Mouse (Mus musculus) lung, postnatal 10 days (tissue): Measurements from ENCODE around the gene Kalrn.
A peak's percentile ranks its signal among the peaks of the same experiment; 100 is the strongest.
"Not testable (repeated sequence)": the region's sequence is repeated elsewhere in the genome, so short reads cannot be mapped to it uniquely, and the experiment has no call there.

Experiments
- DNase-seq: peaks from one replicate; pipeline ENCODE4 v3.0.0; 2021

The Kalrn gene

GRCm38 (mm10) chr16:34095548-34096141 lies 477.7 kb downstream of the Kalrn start:
- peak; percentile 90 for DNase-seq

DNA sequence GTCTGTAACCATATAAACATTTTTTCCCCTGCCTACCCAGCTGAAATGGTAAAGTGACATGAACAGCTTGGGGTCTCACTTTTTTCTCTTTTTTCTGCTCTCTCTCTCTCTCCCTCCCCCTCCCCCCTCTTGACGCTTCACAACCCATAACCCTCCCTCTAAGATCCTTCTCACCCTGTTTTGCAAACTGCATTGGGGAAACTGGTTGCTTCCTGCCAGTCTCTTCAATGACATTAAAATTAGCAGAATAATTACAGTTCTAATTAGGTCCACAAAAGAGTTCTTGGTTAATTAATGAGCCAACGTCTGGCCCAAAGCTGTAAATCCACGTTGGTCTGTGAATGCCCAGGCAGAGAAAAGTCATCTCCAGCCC lies 478.3 kb downstream of the Kalrn start:
- DNase-seq: no peak

DNA sequence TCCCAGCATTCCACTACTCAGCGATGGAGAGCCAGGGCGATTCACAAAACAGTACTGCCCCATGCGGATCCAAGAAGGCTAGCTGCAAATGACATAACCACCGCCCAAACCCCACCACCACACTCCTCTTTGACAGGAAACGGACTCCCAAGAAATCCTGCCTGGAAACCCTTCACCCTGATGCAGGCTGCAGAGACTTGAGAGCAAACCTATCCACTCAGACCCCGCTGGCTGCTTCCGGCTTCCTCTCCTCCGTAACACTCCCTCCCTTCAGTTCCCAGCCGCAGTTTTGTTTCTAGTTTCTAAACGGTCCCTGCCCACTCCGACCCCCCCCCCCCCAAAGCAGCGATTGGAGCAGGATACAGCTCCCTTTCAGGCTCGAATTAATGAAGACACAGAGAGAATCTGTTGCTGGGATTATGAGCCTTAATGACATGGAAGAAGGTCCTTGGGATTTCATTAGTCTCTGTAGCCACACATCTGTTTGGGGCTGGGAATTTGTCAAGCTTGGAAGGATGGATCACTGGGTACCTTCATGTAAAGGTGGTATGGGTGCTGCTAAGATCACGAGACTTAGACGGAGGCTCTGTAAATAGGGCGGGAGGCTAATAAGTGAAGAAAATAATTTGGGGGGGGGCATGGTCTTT lies 478.8 kb downstream of the Kalrn start:
- peak; percentile 69 for DNase-seq

DNA sequence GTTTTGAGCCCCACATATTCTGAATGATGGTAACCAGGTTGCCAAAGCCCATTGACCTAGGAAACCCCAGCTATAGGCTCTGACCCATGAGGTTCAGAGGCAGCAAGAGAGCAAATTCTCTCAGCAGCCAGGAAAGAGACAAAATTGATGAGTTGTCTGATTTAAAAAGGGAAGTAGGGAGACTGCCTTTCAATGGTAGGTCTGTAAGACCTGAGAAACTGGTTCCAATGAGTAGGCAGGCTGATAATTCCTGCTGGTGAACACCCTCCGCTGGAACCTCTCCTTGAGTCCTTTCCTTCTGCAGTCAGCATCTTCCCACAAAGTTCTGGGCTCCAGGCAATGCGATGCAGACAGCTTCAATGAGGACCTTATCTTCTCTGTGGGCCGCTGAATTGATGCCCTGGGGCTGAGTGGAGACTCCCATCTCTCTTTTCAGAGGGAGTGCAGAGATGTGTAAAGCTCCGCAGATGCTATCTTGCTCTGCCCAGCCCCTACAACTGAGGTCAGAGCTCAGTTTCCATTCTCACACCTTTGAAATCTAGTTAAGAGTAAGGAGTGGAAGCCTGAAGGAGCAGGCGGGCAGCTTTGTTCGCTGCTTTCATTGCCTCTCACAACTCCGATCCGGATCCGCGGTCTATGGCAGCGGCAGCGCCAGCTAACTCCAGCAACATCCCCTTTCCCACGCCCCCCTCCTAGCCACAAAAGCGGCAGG lies 479.4 kb downstream of the Kalrn start:
- no peak for DNase-seq

DNA sequence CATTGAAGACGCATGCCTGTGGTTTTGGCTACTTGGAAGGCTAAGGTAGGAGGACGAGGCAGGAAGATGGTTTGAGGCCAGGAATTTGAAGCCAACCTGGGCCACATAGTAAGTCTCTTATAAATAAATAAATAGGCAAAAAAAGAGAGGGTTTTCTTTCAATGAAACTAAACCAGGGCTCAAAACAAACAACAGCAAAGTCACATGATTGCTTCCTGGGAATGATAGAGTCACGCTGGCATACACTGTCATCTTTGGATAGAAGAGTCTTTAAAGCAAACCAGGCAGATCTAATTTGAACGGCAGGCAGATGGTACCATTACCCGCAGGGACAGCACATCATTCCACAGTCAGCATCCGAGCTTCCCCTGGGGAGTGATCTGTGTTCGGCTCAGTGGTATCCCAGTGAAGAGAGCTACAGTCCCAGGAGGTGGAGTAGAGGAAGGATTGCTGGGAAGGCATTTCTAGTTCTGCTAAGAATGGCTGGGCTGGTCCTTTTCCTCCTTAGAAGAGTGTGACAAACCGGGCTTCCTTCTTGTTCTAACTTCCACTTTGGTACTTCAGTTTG lies 483.7 kb downstream of the Kalrn start:
- no peak for DNase-seq

DNA sequence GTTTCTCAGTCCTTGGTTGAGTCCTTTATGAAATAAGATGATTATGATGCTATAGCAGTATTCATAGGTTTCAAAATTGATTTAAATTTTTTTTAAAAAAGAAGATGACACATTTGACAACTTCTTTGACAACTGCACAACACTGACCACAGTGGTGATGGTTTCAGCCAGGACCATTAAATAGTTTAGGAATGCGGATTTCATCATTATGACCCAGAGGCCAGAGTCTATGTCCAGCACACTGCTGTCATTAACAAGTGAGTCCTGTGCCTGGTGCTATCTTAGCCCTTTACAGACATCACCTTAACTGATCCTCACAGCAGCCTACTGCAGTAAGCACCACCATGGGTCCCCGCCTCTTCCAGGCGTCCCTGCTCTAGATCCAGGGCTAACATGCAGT lies 484.3 kb downstream of the Kalrn start:
- DNase-seq: no peak

DNA sequence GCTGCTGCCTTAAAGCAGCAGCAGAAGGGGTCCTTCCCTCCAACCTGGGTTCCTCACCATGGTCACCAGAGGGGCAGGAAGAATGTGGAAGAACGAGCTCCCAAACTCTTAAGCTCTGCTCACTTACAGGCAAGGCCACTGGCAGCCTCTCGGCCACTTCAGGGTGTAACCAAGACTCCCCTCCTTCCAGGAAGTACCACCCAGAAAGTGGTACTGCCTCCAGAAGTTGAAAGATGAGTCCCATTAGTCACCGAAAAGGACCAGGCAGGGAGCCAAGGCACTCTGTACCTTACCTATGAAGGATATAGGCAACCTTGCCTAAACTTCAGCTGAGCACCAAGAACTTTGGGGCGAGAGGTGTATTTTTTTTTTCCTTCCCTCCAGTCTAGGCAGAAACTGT lies 485.0 kb downstream of the Kalrn start:
- DNase-seq: peak; percentile 17

- DNase-seq: no peak
Measured at GRCm38 (mm10) chr16:34084135-34084920, 489.0 kb downstream of the Kalrn start.

DNA sequence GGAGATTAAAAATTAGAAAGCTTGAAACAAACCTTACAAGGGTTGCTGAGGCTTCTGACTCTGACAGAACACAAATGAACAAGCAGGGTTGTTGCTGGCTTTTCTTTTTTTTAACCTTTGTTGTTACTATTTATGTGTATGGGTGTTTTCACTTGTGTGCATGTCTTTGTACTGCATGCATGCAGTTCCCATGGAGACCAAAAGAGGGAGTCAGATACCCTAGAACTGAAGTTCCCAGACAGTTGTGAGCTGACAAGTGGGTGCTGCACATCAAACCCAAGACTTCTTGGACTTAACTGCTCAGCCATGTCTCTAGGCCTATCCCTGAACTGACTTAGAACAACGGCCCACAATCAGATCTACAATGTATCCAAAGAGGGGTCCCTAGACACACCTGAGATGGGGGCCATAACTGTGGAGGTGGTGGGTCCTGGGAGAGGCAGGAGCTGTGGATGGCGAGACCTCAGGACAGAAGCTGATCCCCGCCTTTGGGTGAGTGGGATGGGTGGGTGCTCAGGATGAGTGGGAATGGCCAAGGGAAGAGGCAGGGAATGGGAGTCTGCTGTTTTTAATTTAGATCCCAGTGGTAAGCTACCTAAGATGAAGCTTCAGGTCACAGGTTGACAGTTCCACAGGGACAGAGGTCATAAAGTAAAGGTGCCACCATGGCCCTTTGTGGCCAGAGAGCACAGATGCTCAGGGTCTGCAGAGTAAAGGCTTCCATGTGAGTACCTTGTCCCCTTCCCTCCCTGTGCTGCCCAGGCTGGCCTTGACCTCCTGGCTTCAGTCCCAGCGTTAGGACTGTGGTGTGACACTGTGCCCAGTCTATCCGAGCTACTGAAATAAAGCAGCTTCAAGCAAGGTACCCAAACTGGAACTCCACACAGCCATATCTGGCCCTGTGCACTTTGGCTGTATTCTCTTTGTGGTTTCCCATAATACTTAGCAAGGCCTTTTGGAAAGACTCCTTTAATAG lies 490.6 kb downstream of the Kalrn start:
- DNase-seq: no peak

DNA sequence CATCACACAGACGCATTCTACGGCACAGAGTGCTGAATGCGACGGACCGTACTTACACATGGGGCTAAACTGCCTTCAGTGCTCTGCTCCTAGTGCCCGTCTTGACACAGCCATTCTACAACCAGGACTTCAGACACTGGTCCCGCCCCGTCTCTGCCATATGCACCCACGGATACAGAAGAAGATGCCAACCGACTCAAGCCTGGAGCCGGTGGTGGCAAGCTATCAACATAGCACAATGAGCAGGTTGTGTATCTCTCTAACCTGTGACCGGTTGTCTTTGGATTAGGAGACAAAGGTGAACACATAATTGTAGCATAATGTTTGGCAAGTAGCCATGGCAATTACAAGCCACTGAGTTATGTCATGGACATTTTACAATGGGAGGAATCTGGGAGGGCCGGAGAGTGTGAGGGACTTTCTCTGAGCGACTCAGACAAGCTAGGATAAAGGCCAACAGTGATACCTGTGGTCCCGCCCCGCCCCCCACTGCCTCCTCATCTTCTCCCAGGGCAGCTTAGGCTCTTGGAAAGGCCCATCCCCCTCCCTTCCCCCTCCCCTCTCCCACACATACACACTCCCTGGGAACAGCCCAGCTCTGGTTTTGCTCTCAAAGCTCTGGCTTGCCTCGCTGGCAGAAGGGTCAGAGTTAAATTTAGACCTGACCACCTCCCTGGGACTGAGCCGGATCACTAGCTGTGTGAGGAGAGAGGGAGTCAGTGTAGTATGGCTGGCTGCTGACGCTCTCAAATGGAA lies 491.5 kb downstream of the Kalrn start:
- peak; percentile 32 for DNase-seq

GRCm38 (mm10) chr16:34081314-34081682 lies 492.0 kb downstream of the Kalrn start:
- not testable (repeated sequence) for DNase-seq

DNA sequence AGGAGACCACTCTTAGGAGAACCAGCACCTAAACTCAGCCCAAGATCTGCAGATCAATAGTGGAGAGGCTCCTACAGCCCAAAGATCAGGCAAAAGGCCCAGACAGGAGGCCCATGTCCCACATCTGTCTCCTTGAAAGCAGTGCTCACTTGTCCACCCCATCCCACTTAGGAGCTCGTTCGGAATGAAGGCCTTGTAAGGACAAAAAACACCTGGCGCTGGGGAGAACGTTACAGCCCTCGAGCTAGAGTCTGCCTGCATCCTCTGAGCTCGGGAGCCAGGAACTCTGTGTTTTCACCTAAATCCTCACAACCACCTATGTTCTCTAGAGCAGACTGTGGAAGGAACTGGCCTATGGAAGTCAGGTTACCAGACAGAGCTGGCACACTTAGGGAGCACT lies 492.5 kb downstream of the Kalrn start:
- DNase-seq: no peak

DNA sequence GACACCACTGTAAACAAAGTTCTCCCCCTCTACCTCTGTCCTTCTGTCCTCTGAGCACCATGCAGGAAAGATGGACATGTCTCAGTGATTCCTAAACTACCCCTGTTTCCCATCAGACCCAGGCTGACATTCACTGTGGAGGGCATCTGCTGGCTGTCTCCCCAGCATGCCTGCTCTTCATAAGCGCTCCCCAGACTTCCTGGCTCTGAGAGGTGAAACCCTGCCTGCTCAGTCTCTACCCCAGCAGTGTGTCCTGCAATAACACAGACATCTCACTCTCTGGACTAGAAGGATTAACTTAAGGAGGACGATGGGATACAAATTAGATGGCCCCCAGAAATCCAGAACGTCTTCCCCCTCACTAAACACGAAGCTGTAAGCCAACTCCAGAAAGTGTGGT lies 493.8 kb downstream of the Kalrn start:
- DNase-seq: no peak

- no peak for DNase-seq
Measured at GRCm38 (mm10) chr16:34078732-34079131, 494.6 kb downstream of the Kalrn start.

DNA sequence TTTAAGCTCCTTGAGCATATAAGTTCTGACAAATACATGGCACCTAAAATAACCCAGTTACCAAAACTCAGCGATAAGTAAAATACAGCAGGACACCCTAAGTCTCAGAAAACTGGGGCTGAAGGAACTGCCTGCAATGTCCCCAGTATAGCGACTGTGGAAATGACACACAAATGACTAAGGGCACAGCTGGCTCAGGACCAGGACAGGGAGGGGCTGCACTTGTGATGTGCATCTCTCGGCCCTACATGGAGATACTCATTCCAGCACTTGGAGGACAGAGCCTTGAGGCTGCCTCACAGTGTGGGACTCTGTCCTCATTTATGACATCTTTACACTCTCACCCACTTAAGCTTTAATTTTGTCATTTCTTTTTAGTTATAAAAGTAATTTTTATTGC lies 497.2 kb downstream of the Kalrn start:
- no peak for DNase-seq

DNA sequence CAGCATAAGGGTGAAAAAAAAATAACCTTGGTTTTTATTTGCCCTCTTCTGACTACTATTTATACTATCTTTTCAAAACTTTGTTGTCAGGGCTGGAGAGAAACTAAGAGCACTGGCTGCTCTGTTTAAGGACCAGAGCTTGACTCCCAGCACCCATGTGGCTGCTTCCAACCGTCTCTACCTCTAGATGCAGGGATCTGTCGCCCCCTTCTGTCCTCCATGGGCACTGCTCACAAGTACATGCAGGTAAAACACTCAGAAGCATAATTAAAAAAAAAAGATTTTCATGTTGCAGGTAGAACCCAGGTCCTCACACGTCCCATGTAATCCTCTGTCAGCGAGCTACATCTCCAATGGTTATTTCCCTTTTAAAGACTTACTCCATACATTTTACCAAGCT lies 499.4 kb downstream of the Kalrn start:
- no peak for DNase-seq

DNA sequence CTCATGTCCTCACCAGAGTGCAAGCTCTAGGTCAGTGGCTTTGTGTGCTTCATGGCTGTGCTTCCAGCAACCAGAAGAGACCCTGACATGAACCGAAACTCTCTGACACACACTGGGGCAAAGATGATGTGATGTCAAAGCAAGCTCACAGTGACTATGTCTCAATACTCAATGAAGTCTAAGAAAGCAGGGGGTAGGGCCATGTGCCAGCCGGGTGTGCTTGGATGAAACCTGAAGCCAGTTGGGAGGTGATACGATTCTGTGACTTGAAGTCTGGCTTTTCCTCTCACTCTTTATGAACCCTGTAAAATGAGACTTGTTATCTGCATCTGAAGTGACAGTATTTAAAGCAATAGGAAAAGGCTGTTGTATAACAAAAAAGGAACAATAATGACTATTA lies 501.2 kb downstream of the Kalrn start:
- no peak for DNase-seq

DNA sequence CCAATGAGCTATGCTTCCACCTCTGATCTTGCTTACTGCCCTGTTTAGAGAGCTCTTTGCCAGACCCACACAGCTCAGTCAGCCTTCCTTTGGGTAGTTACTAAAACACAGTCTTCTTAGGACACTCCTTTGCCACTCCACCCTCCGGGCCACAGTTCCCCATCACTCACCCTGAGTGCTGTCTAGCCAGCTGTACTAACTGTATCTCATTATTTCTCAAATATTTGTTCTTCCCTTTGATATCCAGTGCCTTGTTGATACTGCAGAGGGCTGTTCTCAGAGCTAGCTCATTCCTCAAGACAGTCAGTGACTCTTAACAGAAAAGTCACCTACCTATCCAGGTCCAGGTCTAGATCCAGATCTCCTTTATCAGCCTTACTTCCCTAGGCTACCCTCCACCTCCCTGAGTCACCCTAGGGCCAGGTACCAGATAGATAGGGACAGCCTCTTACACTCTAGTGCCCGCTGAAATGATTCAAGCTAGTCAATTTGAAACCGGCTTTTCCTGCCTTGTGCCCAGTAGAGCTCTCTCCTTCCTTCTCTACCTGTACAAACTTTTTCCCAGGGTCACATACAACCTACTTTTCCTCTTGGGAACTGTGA lies 502.0 kb downstream of the Kalrn start:
- no peak for DNase-seq

DNA sequence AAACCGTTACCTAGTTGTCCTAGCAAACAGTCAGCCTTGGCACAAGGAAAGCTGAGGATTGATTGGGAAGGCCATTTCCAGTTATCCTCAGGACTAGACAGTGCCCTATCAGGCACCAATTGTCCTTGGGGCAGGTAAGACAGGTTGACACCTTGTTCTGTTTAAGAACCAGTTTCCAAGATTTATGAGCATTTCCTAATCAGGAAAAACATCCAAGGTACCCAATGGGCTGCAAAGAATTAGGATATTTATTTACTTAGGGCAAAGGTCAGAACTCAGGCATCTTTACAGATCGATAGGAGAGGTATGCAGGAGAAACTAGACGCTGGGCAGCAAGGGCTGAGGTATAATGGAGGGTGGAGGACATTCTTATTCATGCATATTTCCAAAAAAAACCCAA lies 503.9 kb downstream of the Kalrn start:
- DNase-seq: no peak

DNA sequence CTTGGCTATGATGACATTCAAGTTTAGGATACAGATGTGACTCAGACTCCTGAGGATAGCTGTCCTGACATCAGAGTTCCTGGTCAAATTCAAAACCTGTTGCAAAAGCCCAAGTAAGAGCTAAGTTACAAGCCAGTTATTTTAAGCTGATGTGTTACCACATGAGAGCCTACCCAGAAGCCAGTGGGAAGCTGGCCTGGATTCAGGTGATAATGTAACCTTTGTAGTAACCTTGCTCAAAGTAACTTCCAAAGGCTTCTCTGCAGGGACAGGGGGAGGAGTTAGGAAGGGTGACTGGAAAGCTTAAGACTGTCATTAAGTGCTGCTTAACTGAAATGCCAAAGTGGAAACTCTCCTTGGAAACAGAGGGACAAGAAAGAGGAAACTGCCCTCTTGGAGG lies 506.4 kb downstream of the Kalrn start:
- peak; percentile 49 for DNase-seq

GRCm38 (mm10) chr16:34066376-34066775 lies 507.0 kb downstream of the Kalrn start:
- DNase-seq: no peak
